Mouse (Mus musculus): ENCODE measurements around the gene 4932415D10Rik. TPM values are rescaled to one million over a fixed set of nuclear protein-coding genes. Genes with fewer than 3 reads are reported as not detected.
A peak's percentile ranks its signal among the peaks of the same experiment; 100 is the strongest.

Gene 4932415D10Rik
- total RNA-seq (2021), result not detected
- polyA plus RNA-seq (2012; rRNA removed), result not detected in 2 replicates
- long read RNA-seq, result 0 reads

- no peaks in the 10 kb centered on the region for H3K27me3 ChIP-seq (ENCODE audit: control insufficient read depth, insufficient read depth, low read length)
- intact Hi-C loops (cut with DNase I), result no loop called here
- TF ChIP-seq CTCF (IDR thresholded peaks at IDR 0.05) (no peak), POLR2A (IDR thresholded peaks at IDR 0.05; ENCODE audit: insufficient read depth, low read depth, low read length) (no peak), EP300 (IDR thresholded peaks at IDR 0.05; ENCODE audit: insufficient read depth, low read depth, low read length) (no peak)
- DNase-seq, result no peak
- H3K27ac ChIP-seq, result no peak within 1 kb of the TSS
- no peak within 1 kb of the TSS for H3K9ac ChIP-seq (ENCODE audit: low read depth, low read length)
- 85% methylated on average over 1 of the region's 1 CpGs for WGBS
- no peak within 1 kb of the TSS for H3K4me3 ChIP-seq
- no peaks in the 10 kb centered on the region for H3K79me2 ChIP-seq (replicated peaks; ENCODE audit: control insufficient read depth, insufficient read depth, low read length)
- H3K36me3 ChIP-seq (ENCODE audit: control insufficient read depth, insufficient read depth, low read length), result no peaks in the 10 kb centered on the region
- no peaks in the 10 kb centered on the region for H3K4me1 ChIP-seq (ENCODE audit: control insufficient read depth, insufficient read depth, low read length)
Measured at GRCm38 (mm10) chr10:82316482-82316881, at the start of gene 4932415D10Rik. Gene 4932415D10Rik, minus strand, starts transcription at chr10:82316582.

GRCm38 (mm10) chr10:82361911-82362310, 45.5 kb upstream of the 4932415D10Rik start:
- Histone ChIP-seq H3K9ac (ENCODE audit: low read depth, low read length) (no peak overlapping the region), H3K27me3 (ENCODE audit: control insufficient read depth, insufficient read depth, low read length) (no peaks in the 10 kb centered on the region), H3K27ac (no peak overlapping the region), H3K36me3 (ENCODE audit: control insufficient read depth, insufficient read depth, low read length) (no peaks in the 10 kb centered on the region), H3K4me3 (no peak overlapping the region), H3K79me2 (replicated peaks; ENCODE audit: control insufficient read depth, insufficient read depth, low read length) (no peaks in the 10 kb centered on the region; the same call in 1 of the 2 replicates), H3K4me1 (ENCODE audit: control insufficient read depth, insufficient read depth, low read length) (no peaks in the 10 kb centered on the region)
- no peak for DNase-seq
- no peak for TF ChIP-seq CTCF (IDR thresholded peaks at IDR 0.05)
- TF ChIP-seq POLR2A (IDR thresholded peaks at IDR 0.05; ENCODE audit: insufficient read depth, low read depth, low read length), result no peak
- TF ChIP-seq EP300 (IDR thresholded peaks at IDR 0.05; ENCODE audit: insufficient read depth, low read depth, low read length), result no peak
- WGBS, result 85% methylated on average over 9 of the region's 9 CpGs
- intact Hi-C loops (cut with DNase I), result no loop called here

GRCm38 (mm10) chr10:82355401-82355800, 39.0 kb upstream of the 4932415D10Rik start:
- Histone ChIP-seq H3K79me2 (replicated peaks; ENCODE audit: control insufficient read depth, insufficient read depth, low read length) (no peaks in the 10 kb centered on the region; the same call in 1 of the 2 replicates), H3K36me3 (ENCODE audit: control insufficient read depth, insufficient read depth, low read length) (no peaks in the 10 kb centered on the region), H3K27ac (no peak overlapping the region), H3K9ac (ENCODE audit: low read depth, low read length) (no peak overlapping the region), H3K4me1 (ENCODE audit: control insufficient read depth, insufficient read depth, low read length) (no peaks in the 10 kb centered on the region), H3K27me3 (ENCODE audit: control insufficient read depth, insufficient read depth, low read length) (no peaks in the 10 kb centered on the region), H3K4me3 (no peak overlapping the region)
- WGBS, result 96% methylated on average over 4 of the region's 4 CpGs
- no peak for DNase-seq
- intact Hi-C loops (cut with DNase I), result no loop called here
- no peak for TF ChIP-seq EP300 (IDR thresholded peaks at IDR 0.05; ENCODE audit: insufficient read depth, low read depth, low read length)
- TF ChIP-seq CTCF (IDR thresholded peaks at IDR 0.05), result no peak
- TF ChIP-seq POLR2A (IDR thresholded peaks at IDR 0.05; ENCODE audit: insufficient read depth, low read depth, low read length), result no peak

- Histone ChIP-seq H3K27me3 (ENCODE audit: control insufficient read depth, insufficient read depth, low read length) (no peaks in the 10 kb centered on the region), H3K9ac (ENCODE audit: low read depth, low read length) (peak within 1 kb of the TSS; percentile 89), H3K4me1 (ENCODE audit: control insufficient read depth, insufficient read depth, low read length) (no peaks in the 10 kb centered on the region), H3K79me2 (replicated peaks; ENCODE audit: control insufficient read depth, insufficient read depth, low read length) (no peaks in the 10 kb centered on the region; the same call in 1 of the 2 replicates), H3K4me3 (peak within 1 kb of the TSS; percentile 80), H3K27ac (peak within 1 kb of the TSS; percentile 88), H3K36me3 (ENCODE audit: control insufficient read depth, insufficient read depth, low read length) (no peaks in the 10 kb centered on the region)
- 2% methylated on average over 34 of the region's 34 CpGs for WGBS
- intact Hi-C loops (cut with DNase I), result no loop called here
- DNase-seq, result peak; percentile 76 to 84
- TF ChIP-seq CTCF (IDR thresholded peaks at IDR 0.05), result no peak
- peak; percentile 73 for TF ChIP-seq POLR2A (IDR thresholded peaks at IDR 0.05; ENCODE audit: insufficient read depth, low read depth, low read length)
- no peak for TF ChIP-seq EP300 (IDR thresholded peaks at IDR 0.05; ENCODE audit: insufficient read depth, low read depth, low read length)
Measured at GRCm38 (mm10) chr10:82354083-82355010, 38.0 kb upstream of the 4932415D10Rik start, which contains the start of gene Gm4924. Gene Gm4924, plus strand, starts transcription at chr10:82354255.

- TF ChIP-seq EP300 (IDR thresholded peaks at IDR 0.05; ENCODE audit: insufficient read depth, low read depth, low read length) (no peak), POLR2A (IDR thresholded peaks at IDR 0.05; ENCODE audit: insufficient read depth, low read depth, low read length) (no peak), CTCF (IDR thresholded peaks at IDR 0.05) (no peak)
- H3K4me1 ChIP-seq (ENCODE audit: control insufficient read depth, insufficient read depth, low read length), result no peaks in the 10 kb centered on the region
- no peaks in the 10 kb centered on the region for H3K27me3 ChIP-seq (ENCODE audit: control insufficient read depth, insufficient read depth, low read length)
- 80% methylated on average over 5 of the region's 5 CpGs for WGBS
- no peaks in the 10 kb centered on the region for H3K79me2 ChIP-seq (replicated peaks; ENCODE audit: control insufficient read depth, insufficient read depth, low read length)
- H3K4me3 ChIP-seq, result no peak overlapping the region
- no peaks in the 10 kb centered on the region for H3K36me3 ChIP-seq (ENCODE audit: control insufficient read depth, insufficient read depth, low read length)
- DNase-seq, result no peak
- H3K27ac ChIP-seq, result no peak overlapping the region
- intact Hi-C loops (cut with DNase I), result no loop called here
- no peak overlapping the region for H3K9ac ChIP-seq (ENCODE audit: low read depth, low read length)
Measured at GRCm38 (mm10) chr10:82329826-82330225, 13.4 kb upstream of the 4932415D10Rik start.

GRCm38 (mm10) chr10:82320134-82320533, 3.8 kb upstream of the 4932415D10Rik start:
- Histone ChIP-seq H3K9ac (ENCODE audit: low read depth, low read length) (no peak overlapping the region), H3K4me3 (no peak overlapping the region), H3K4me1 (ENCODE audit: control insufficient read depth, insufficient read depth, low read length) (no peaks in the 10 kb centered on the region), H3K27me3 (ENCODE audit: control insufficient read depth, insufficient read depth, low read length) (no peaks in the 10 kb centered on the region), H3K36me3 (ENCODE audit: control insufficient read depth, insufficient read depth, low read length) (no peaks in the 10 kb centered on the region), H3K79me2 (replicated peaks; ENCODE audit: control insufficient read depth, insufficient read depth, low read length) (no peaks in the 10 kb centered on the region), H3K27ac (no peak overlapping the region)
- intact Hi-C loops (cut with DNase I), result no loop called here
- TF ChIP-seq EP300 (IDR thresholded peaks at IDR 0.05; ENCODE audit: insufficient read depth, low read depth, low read length), result no peak
- peak; percentile 15; the same call in 1 of the 2 replicates for TF ChIP-seq CTCF (IDR thresholded peaks at IDR 0.05)
- TF ChIP-seq POLR2A (IDR thresholded peaks at IDR 0.05; ENCODE audit: insufficient read depth, low read depth, low read length), result no peak
- no peak for DNase-seq
- WGBS, result 42% methylated on average over 3 of the region's 3 CpGs
